Mouse (Mus musculus) megakaryocyte-erythroid progenitor cell, adult 5 weeks (primary cell): ENCODE data around the gene Slc22a27. TPM values are rescaled to one million over a fixed set of nuclear protein-coding genes. Genes with fewer than 3 reads are reported as not detected.

Source experiments
- polyA plus RNA-seq: library from polyadenylated mRNA; stranded (reverse); fragments of >175 nt; gene quantifications from 2 replicates; pipeline ENCODE4 v1.2.3, GENCODE M21; 2012

Slc22a27 gene
- not detected in 2 replicates for polyA plus RNA-seq

DNA sequence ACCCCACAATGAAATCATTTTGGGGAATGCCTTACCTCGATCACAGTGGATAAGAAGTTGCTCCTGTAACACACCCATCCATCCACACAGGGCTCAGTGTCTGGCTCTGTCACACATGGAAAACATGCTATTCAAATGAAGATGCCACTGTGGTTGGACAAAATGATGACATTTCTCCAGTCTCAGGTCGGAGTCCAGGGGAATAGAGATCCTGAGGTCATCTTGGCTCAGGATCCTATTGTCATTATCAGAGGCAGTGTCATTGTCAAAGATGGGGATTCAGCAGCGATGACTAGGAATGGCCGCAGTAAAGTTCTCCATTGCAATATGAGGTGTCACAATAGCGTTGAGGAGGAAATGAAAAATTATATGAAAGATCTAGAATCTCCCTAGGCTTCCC is at the start of gene Slc22a27:
Gene Slc22a27 (minus strand): TSS at position 101 of the 400 bp plus-strand sequence.

Other genes with a start within 250 kb of the Slc22a27 start
- gene Slc22a26, start 163.4 kb downstream of the Slc22a27 start, polyA plus RNA-seq = not detected in 2 replicates
- gene Slc22a28, start 166.0 kb upstream of the Slc22a27 start, polyA plus RNA-seq = not detected in 2 replicates